Mouse (Mus musculus): ENCODE measurements around the gene Steap4.

- TF ChIP-seq CTCF (conservative IDR thresholded peaks at IDR 0.05; ENCODE audit: insufficient read depth, insufficient read length, low read depth, low read length) (no peak), POLR2A (IDR thresholded peaks at IDR 0.05; ENCODE audit: low read depth, low read length) (no peak)
These were observed 27.7 kb downstream of the Steap4 start for GRCm38 (mm10) chr5:7987962-7988361.

All from kidney, adult 2 months (tissue).